Mouse (Mus musculus): ENCODE data around the gene Tdrd12. TPM values are rescaled to one million over a fixed set of nuclear protein-coding genes. Genes with fewer than 3 reads are reported as not detected.

Tdrd12 gene
- total RNA-seq, 1 experiment from 2014 or later: not detected

- ATAC-seq (ENCODE audit: extremely low read depth, insufficient number of reproducible peaks, low FRiP score, poor library complexity, severe bottlenecking): no peak
Observed at GRCm38 (mm10) chr7:35467856-35468255, 69.7 kb downstream of the Tdrd12 start.

GRCm38 (mm10) chr7:35465027-35465426 lies 72.5 kb downstream of the Tdrd12 start:
- no peak for ATAC-seq (ENCODE audit: extremely low read depth, insufficient number of reproducible peaks, low FRiP score, poor library complexity, severe bottlenecking)

GRCm38 (mm10) chr7:35460971-35461370 lies 76.6 kb downstream of the Tdrd12 start:
- no peak for ATAC-seq (ENCODE audit: extremely low read depth, insufficient number of reproducible peaks, low FRiP score, poor library complexity, severe bottlenecking)

- ATAC-seq (ENCODE audit: extremely low read depth, insufficient number of reproducible peaks, low FRiP score, poor library complexity, severe bottlenecking): no peak
Observed at GRCm38 (mm10) chr7:35456091-35456814, 81.3 kb downstream of the Tdrd12 start.

GRCm38 (mm10) chr7:35448867-35449266 lies 88.7 kb downstream of the Tdrd12 start:
- no peak for ATAC-seq (ENCODE audit: extremely low read depth, insufficient number of reproducible peaks, low FRiP score, poor library complexity, severe bottlenecking)

- no peak for ATAC-seq (ENCODE audit: extremely low read depth, insufficient number of reproducible peaks, low FRiP score, poor library complexity, severe bottlenecking)
Observed at GRCm38 (mm10) chr7:35447996-35448846, 89.3 kb downstream of the Tdrd12 start, which contains the start of gene Slc7a9. Gene Slc7a9 (plus strand): TSS chr7:35448796.

- no peak for ATAC-seq (ENCODE audit: extremely low read depth, insufficient number of reproducible peaks, low FRiP score, poor library complexity, severe bottlenecking)
Observed at GRCm38 (mm10) chr7:35447501-35447900, 90.0 kb downstream of the Tdrd12 start.

GRCm38 (mm10) chr7:35435266-35435665 lies 102.3 kb downstream of the Tdrd12 start:
- ATAC-seq (ENCODE audit: extremely low read depth, insufficient number of reproducible peaks, low FRiP score, poor library complexity, severe bottlenecking): no peak

GRCm38 (mm10) chr7:35428146-35428545 lies 109.4 kb downstream of the Tdrd12 start:
- ATAC-seq (ENCODE audit: extremely low read depth, insufficient number of reproducible peaks, low FRiP score, poor library complexity, severe bottlenecking): no peak

GRCm38 (mm10) chr7:35423071-35423470 lies 114.5 kb downstream of the Tdrd12 start:
- no peak for ATAC-seq (ENCODE audit: extremely low read depth, insufficient number of reproducible peaks, low FRiP score, poor library complexity, severe bottlenecking)

Other genes with a start within 250 kb of the Tdrd12 start
- 14.1 and 14.9 TPM in 2 replicates for gene Gpatch1, start 219.3 kb downstream of the Tdrd12 start, total RNA-seq (2017)
- 1.5 and 1.9 TPM in 2 replicates for gene Rhpn2, start 203.6 kb downstream of the Tdrd12 start, total RNA-seq (2017)
- gene Faap24, start 140.9 kb downstream of the Tdrd12 start, total RNA-seq (2017): 11.2 and 14.1 TPM in 2 replicates
- 48.5 and 51.8 TPM in 2 replicates for gene Cep89, start 140.7 kb downstream of the Tdrd12 start, total RNA-seq (2017)
- gene Slc7a9, start 88.9 kb downstream of the Tdrd12 start, total RNA-seq (2017): not detected in 2 replicates
- 6.1 and 6.4 TPM in 2 replicates for gene Nudt19, start 18.6 kb upstream of the Tdrd12 start, total RNA-seq (2017)
- 0.12 TPM in 1 of 2 replicates, not detected in the other for gene Rgs9bp, start 47.8 kb upstream of the Tdrd12 start, total RNA-seq (2017)
- gene Ankrd27, start 48.5 kb upstream of the Tdrd12 start, total RNA-seq (2017): 21.1 and 21.7 TPM in 2 replicates
- 39.9 and 56.6 TPM in 2 replicates for gene Pdcd5, start 109.8 kb upstream of the Tdrd12 start, total RNA-seq (2017)
- 8.7 and 15.1 TPM in 2 replicates for gene Dpy19l3, start 216.7 kb upstream of the Tdrd12 start, total RNA-seq (2017)